Mouse (Mus musculus): Measurements from ENCODE around the gene Pbxip1. TPM values are rescaled to one million over a fixed set of nuclear protein-coding genes. Genes with fewer than 3 reads are reported as not detected.

The Pbxip1 gene
- polyA plus RNA-seq (2014; fragmentation: Nextera tagmentation; extraction: Ambion mirVana) = 21.7 and 25.3 TPM in 2 replicates

- H3K4me3 ChIP-seq (ENCODE audit: low read depth, low read length) = peak within 1 kb of the TSS; percentile 43
- ATAC-seq (ENCODE audit: insufficient number of reproducible peaks, insufficient read depth, low FRiP score, low read depth) = peak; percentile 86
- H3K4me1 ChIP-seq (ENCODE audit: control insufficient read depth, insufficient read depth, low read length) = peaks cover 6% of the 10 kb centered on the region
- peaks cover 24% of the 10 kb centered on the region; the same call in 1 of the 2 replicates for H3K36me3 ChIP-seq (ENCODE audit: control insufficient read depth, insufficient read depth, low read length)
- H3K4me2 ChIP-seq (replicated peaks; ENCODE audit: low read depth, low read length) = peak within 1 kb of the TSS; percentile 55
- peak within 1 kb of the TSS; percentile 37 for H3K9ac ChIP-seq (replicated peaks; ENCODE audit: low read depth, low read length)
- 5% methylated on average over 16 of the region's 16 CpGs for WGBS
- peak within 1 kb of the TSS; percentile 59; the same call in 1 of the 2 replicates for H3K27ac ChIP-seq (ENCODE audit: low read length)
- no peaks in the 10 kb centered on the region for H3K9me3 ChIP-seq (ENCODE audit: control insufficient read depth, low read depth, low read length)
- no peaks in the 10 kb centered on the region for H3K27me3 ChIP-seq (ENCODE audit: control insufficient read depth, insufficient read depth, low read length)
These were observed at the start of gene Pbxip1 for GRCm38 (mm10) chr3:89436176-89437113. Gene Pbxip1 (plus strand): TSS chr3:89436706.

GRCm38 (mm10) chr3:89387632-89388031, 48.9 kb upstream of the Pbxip1 start:
- Histone ChIP-seq H3K27ac (ENCODE audit: low read length) (no peak overlapping the region), H3K4me3 (ENCODE audit: low read depth, low read length) (no peak overlapping the region), H3K9me3 (ENCODE audit: control insufficient read depth, low read depth, low read length) (no peaks in the 10 kb centered on the region), H3K36me3 (ENCODE audit: control insufficient read depth, insufficient read depth, low read length) (no peaks in the 10 kb centered on the region), H3K4me2 (replicated peaks; ENCODE audit: low read depth, low read length) (peak overlapping the region; percentile 16; the same call in 1 of the 2 replicates), H3K27me3 (ENCODE audit: control insufficient read depth, insufficient read depth, low read length) (no peaks in the 10 kb centered on the region), H3K4me1 (ENCODE audit: control insufficient read depth, insufficient read depth, low read length) (peaks cover 46% of the 10 kb centered on the region), H3K9ac (replicated peaks; ENCODE audit: low read depth, low read length) (no peak overlapping the region)
- no peak for ATAC-seq (ENCODE audit: insufficient number of reproducible peaks, insufficient read depth, low FRiP score, low read depth)
- WGBS = 75% methylated on average over 11 of the region's 11 CpGs

GRCm38 (mm10) chr3:89388134-89388881, 48.2 kb upstream of the Pbxip1 start:
- H3K27me3 ChIP-seq (ENCODE audit: control insufficient read depth, insufficient read depth, low read length) = no peaks in the 10 kb centered on the region
- H3K36me3 ChIP-seq (ENCODE audit: control insufficient read depth, insufficient read depth, low read length) = no peaks in the 10 kb centered on the region
- ATAC-seq (ENCODE audit: insufficient number of reproducible peaks, insufficient read depth, low FRiP score, low read depth) = no peak
- H3K4me3 ChIP-seq (ENCODE audit: low read depth, low read length) = no peak overlapping the region
- peak overlapping the region; percentile 12; the same call in 1 of the 2 replicates for H3K4me2 ChIP-seq (replicated peaks; ENCODE audit: low read depth, low read length)
- H3K4me1 ChIP-seq (ENCODE audit: control insufficient read depth, insufficient read depth, low read length) = peaks cover 46% of the 10 kb centered on the region
- H3K27ac ChIP-seq (ENCODE audit: low read length) = no peak overlapping the region
- H3K9me3 ChIP-seq (ENCODE audit: control insufficient read depth, low read depth, low read length) = no peaks in the 10 kb centered on the region
- H3K9ac ChIP-seq (replicated peaks; ENCODE audit: low read depth, low read length) = no peak overlapping the region
- WGBS = 69% methylated on average over 11 of the region's 11 CpGs

- no peaks in the 10 kb centered on the region for H3K36me3 ChIP-seq (ENCODE audit: control insufficient read depth, insufficient read depth, low read length)
- no peak for ATAC-seq (ENCODE audit: insufficient number of reproducible peaks, insufficient read depth, low FRiP score, low read depth)
- no peak overlapping the region for H3K4me3 ChIP-seq (ENCODE audit: low read depth, low read length)
- H3K4me2 ChIP-seq (replicated peaks; ENCODE audit: low read depth, low read length) = no peak overlapping the region
- 47% methylated on average over 6 of the region's 6 CpGs for WGBS
- H3K9me3 ChIP-seq (ENCODE audit: control insufficient read depth, low read depth, low read length) = no peaks in the 10 kb centered on the region
- peaks cover 46% of the 10 kb centered on the region for H3K4me1 ChIP-seq (ENCODE audit: control insufficient read depth, insufficient read depth, low read length)
- no peak overlapping the region for H3K9ac ChIP-seq (replicated peaks; ENCODE audit: low read depth, low read length)
- no peak overlapping the region for H3K27ac ChIP-seq (ENCODE audit: low read length)
- no peaks in the 10 kb centered on the region for H3K27me3 ChIP-seq (ENCODE audit: control insufficient read depth, insufficient read depth, low read length)
These were observed 47.4 kb upstream of the Pbxip1 start for GRCm38 (mm10) chr3:89388901-89389740.

GRCm38 (mm10) chr3:89390111-89390515, 46.4 kb upstream of the Pbxip1 start:
- 23% methylated on average over 2 of the region's 5 CpGs for WGBS
- no peak overlapping the region for H3K9ac ChIP-seq (replicated peaks; ENCODE audit: low read depth, low read length)

GRCm38 (mm10) chr3:89390699-89391662, 45.5 kb upstream of the Pbxip1 start:
- 12% methylated on average over 19 of the region's 19 CpGs for WGBS
- peak overlapping the region; percentile 54 for H3K4me3 ChIP-seq (ENCODE audit: low read depth, low read length)
- H3K27ac ChIP-seq (ENCODE audit: low read length) = peak overlapping the region; percentile 66; the same call in 1 of the 2 replicates
- H3K9ac ChIP-seq (replicated peaks; ENCODE audit: low read depth, low read length) = peak overlapping the region; percentile 58; the same call in 1 of the 2 replicates
- H3K27me3 ChIP-seq (ENCODE audit: control insufficient read depth, insufficient read depth, low read length) = no peaks in the 10 kb centered on the region
- H3K4me1 ChIP-seq (ENCODE audit: control insufficient read depth, insufficient read depth, low read length) = peaks cover 42% of the 10 kb centered on the region
- H3K9me3 ChIP-seq (ENCODE audit: control insufficient read depth, low read depth, low read length) = no peaks in the 10 kb centered on the region
- no peak for ATAC-seq (ENCODE audit: insufficient number of reproducible peaks, insufficient read depth, low FRiP score, low read depth)
- H3K4me2 ChIP-seq (replicated peaks; ENCODE audit: low read depth, low read length) = peak overlapping the region; percentile 97
- H3K36me3 ChIP-seq (ENCODE audit: control insufficient read depth, insufficient read depth, low read length) = no peaks in the 10 kb centered on the region

More at GRCm38 (mm10) chr3:89390111-89390515, 46.4 kb upstream of the Pbxip1 start:
- peak overlapping the region; percentile 66; the same call in 1 of the 2 replicates for H3K27ac ChIP-seq (ENCODE audit: low read length)
- no peak for ATAC-seq (ENCODE audit: insufficient number of reproducible peaks, insufficient read depth, low FRiP score, low read depth)
- peak overlapping the region; percentile 97 for H3K4me2 ChIP-seq (replicated peaks; ENCODE audit: low read depth, low read length)
- H3K9me3 ChIP-seq (ENCODE audit: control insufficient read depth, low read depth, low read length) = no peaks in the 10 kb centered on the region
- no peak overlapping the region for H3K4me3 ChIP-seq (ENCODE audit: low read depth, low read length)
- H3K4me1 ChIP-seq (ENCODE audit: control insufficient read depth, insufficient read depth, low read length) = peaks cover 40% of the 10 kb centered on the region
- no peaks in the 10 kb centered on the region for H3K27me3 ChIP-seq (ENCODE audit: control insufficient read depth, insufficient read depth, low read length)
- no peaks in the 10 kb centered on the region for H3K36me3 ChIP-seq (ENCODE audit: control insufficient read depth, insufficient read depth, low read length)
